Mouse (Mus musculus): ENCODE data around the gene Fgd6.

DNA sequence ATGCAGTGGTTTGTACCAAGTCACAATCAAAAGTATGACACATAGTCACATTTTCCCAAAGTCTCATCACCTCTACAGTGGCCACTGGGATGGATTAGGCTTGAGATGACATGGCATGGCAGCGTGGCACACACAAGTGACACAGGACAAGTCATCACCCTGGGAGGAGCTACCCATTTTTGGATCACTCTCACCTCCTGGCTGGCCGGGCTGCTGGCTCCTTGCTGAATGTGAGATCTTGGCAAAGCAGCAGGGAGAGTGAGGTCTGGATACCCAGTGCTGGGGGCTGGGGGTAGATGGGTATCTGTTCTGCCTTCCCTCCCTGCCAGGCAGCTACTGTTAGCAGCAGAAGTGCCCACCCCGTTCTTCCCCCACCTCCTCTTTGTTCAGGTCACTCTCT lies 31.1 kb downstream of the Fgd6 start:
- TF ChIP-seq POLR2A (IDR thresholded peaks at IDR 0.05; ENCODE audit: low read depth, low read length) = no peak
- TF ChIP-seq CTCF (IDR thresholded peaks at IDR 0.05; ENCODE audit: extremely low read depth, insufficient read depth, insufficient read length, insufficient replicate concordance) = no peak

Measured in spleen, adult 2 months (tissue).